Mouse (Mus musculus) cerebellum, adult 2 months (tissue): Measurements from ENCODE around the gene Zfp715. TPM values are rescaled to one million over a fixed set of nuclear protein-coding genes. Genes with fewer than 3 reads are reported as not detected.

Experiments
- DNase-seq, 2 experiments: peaks; one replicate each; pipeline ENCODE4 v3.0.0; 2021
- H3K27ac ChIP-seq: fragments of 200-500 bp; 2 replicates; pipeline ENCODE4 v1.5.1; 2012; ENCODE audit warnings: low read length, control low read depth, inconsistent platforms; ENCODE audit not compliant: insufficient read depth
- H3K27me3 ChIP-seq: fragments of 200-500 bp; 2 replicates; pipeline ENCODE4 v1.6.1; 2012; ENCODE audit warnings: inconsistent platforms, mild to moderate bottlenecking, low read length, moderate library complexity; ENCODE audit not compliant: control insufficient read depth, insufficient read depth
- H3K4me1 ChIP-seq: fragments of 200-500 bp; 2 replicates; pipeline ENCODE4 v1.6.1; 2011; ENCODE audit warnings: low read length; ENCODE audit not compliant: control insufficient read depth, insufficient read depth
- H3K4me3 ChIP-seq: fragments of 200-500 bp; replicated peaks from 2 replicates; pipeline ENCODE3; 2011; ENCODE audit warnings: mild to moderate bottlenecking, low read depth, low read length, control low read depth; ENCODE audit not compliant: insufficient read depth
- CTCF ChIP-seq: fragments of 200-500 bp; IDR thresholded peaks from 2 replicates; pipeline ENCODE4 v1.5.1; 2011; ENCODE audit warnings: low read depth, mild to moderate bottlenecking, control low read depth, low read length, moderate library complexity, borderline replicate concordance; ENCODE audit not compliant: insufficient read depth
- POLR2A ChIP-seq: fragments of 200-500 bp; IDR thresholded peaks from 2 replicates; pipeline ENCODE4 v1.6.1; 2011; ENCODE audit warnings: low read length, control low read depth, borderline replicate concordance; ENCODE audit not compliant: insufficient read depth
- WGBS: fragments of 180-500 bp; shearing (Covaris S2); methylation state at CpG from one replicate; pipeline ENCODE4 v1.1.7; 2018; 5-methylcytosine and 5-hydroxymethylcytosine counted together
- polyA plus RNA-seq: library from polyadenylated mRNA; depleted of rRNA; stranded (reverse); fragments of >200 nt; gene quantifications from 2 replicates; pipeline ENCODE4 v1.2.3, GENCODE M21; 2012

The Zfp715 gene
- polyA plus RNA-seq, 1 experiment = 17.1 TPM

GRCm38 (mm10) chr7:43346571-43346970 is 33.5 kb upstream of the Zfp715 start:
- Histone ChIP-seq H3K4me3 (no peak overlapping the region), H3K27ac (no peak overlapping the region), H3K27me3 (no peaks in the 10 kb centered on the region), H3K4me1 (no peaks in the 10 kb centered on the region)
- DNase-seq = no peak
- WGBS = 65% methylated on average over 1 of the region's 1 CpGs
- no peak for TF ChIP-seq POLR2A
- TF ChIP-seq CTCF = no peak

- no peaks in the 10 kb centered on the region for H3K4me1 ChIP-seq
- H3K27ac ChIP-seq = no peak overlapping the region
- H3K27me3 ChIP-seq = no peaks in the 10 kb centered on the region
- no peak for TF ChIP-seq CTCF
- TF ChIP-seq POLR2A = no peak
- DNase-seq = no peak
- no peak overlapping the region for H3K4me3 ChIP-seq
- WGBS = 78% methylated on average over 4 of the region's 4 CpGs
Measured at GRCm38 (mm10) chr7:43346148-43346547, 33.1 kb upstream of the Zfp715 start.

- no peak overlapping the region for H3K4me3 ChIP-seq
- DNase-seq = no peak
- WGBS = 78% methylated on average over 4 of the region's 4 CpGs
- H3K4me1 ChIP-seq = no peaks in the 10 kb centered on the region
- TF ChIP-seq POLR2A (no peak), CTCF (no peak)
- H3K27me3 ChIP-seq = no peaks in the 10 kb centered on the region
- no peak overlapping the region for H3K27ac ChIP-seq
Measured at GRCm38 (mm10) chr7:43344491-43344890, 31.4 kb upstream of the Zfp715 start.

DNA sequence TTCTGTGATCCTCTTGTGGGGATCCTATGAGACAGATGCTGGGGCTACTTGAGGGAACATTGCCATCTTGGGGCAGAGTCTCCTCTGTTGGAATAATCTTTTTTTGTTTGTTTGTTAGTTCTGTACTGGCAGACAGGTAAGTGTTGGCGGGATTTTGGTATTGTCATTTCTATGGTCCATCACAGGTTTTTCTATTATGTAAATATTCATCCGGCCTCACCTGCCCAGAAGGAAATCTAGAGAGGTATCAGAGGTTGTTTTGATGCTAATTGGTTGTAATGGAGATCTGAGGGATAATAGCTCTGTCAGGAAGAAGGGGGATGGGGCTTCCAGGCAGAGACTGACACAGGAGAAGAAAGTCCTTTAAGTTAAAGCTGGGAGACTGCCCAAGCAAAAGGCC is 30.9 kb upstream of the Zfp715 start:
- no peak for DNase-seq
- WGBS = 81% methylated on average over 2 of the region's 2 CpGs
- Histone ChIP-seq H3K4me3 (no peak overlapping the region), H3K4me1 (no peaks in the 10 kb centered on the region), H3K27me3 (no peaks in the 10 kb centered on the region), H3K27ac (no peak overlapping the region)
- TF ChIP-seq POLR2A = no peak

GRCm38 (mm10) chr7:43343191-43343590 is 30.1 kb upstream of the Zfp715 start:
- H3K27me3 ChIP-seq = no peaks in the 10 kb centered on the region
- H3K27ac ChIP-seq = no peak overlapping the region
- no peak for TF ChIP-seq CTCF
- TF ChIP-seq POLR2A = no peak
- 73% methylated on average over 5 of the region's 5 CpGs for WGBS
- no peak for DNase-seq
- no peaks in the 10 kb centered on the region for H3K4me1 ChIP-seq
- H3K4me3 ChIP-seq = no peak overlapping the region

DNA sequence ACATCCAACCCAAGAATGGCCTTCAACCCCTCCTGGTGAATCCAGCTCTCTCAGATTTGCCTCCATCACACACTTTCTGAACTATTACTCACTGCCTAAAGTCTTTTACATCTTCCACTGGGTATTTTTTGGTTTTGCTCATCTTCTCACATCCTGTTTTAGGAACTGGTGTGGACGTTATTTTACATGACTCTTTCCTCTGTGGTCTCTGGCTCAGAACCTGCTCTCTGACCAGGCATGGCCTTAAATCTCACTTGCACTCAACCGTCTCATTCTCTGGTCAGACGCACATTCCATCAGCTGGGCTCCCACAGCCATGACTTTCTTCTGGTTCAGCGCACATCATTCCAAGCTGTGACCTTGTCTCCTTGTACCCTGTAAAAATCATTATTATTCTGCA is 27.7 kb upstream of the Zfp715 start:
- H3K27ac ChIP-seq = no peak overlapping the region
- no peak overlapping the region for H3K4me3 ChIP-seq
- DNase-seq = no peak
- no peaks in the 10 kb centered on the region for H3K27me3 ChIP-seq
- TF ChIP-seq POLR2A = no peak
- no peak for TF ChIP-seq CTCF
- 66% methylated on average over 4 of the region's 4 CpGs for WGBS
- no peaks in the 10 kb centered on the region for H3K4me1 ChIP-seq

- no peak overlapping the region for H3K4me3 ChIP-seq
- H3K27me3 ChIP-seq = no peaks in the 10 kb centered on the region
- WGBS = 16% methylated on average over 2 of the region's 2 CpGs
- no peak for TF ChIP-seq CTCF
- no peak for TF ChIP-seq POLR2A
- DNase-seq = no peak
- H3K4me1 ChIP-seq = no peaks in the 10 kb centered on the region
- no peak overlapping the region for H3K27ac ChIP-seq
Measured at GRCm38 (mm10) chr7:43333899-43334298, 20.8 kb upstream of the Zfp715 start.

DNA sequence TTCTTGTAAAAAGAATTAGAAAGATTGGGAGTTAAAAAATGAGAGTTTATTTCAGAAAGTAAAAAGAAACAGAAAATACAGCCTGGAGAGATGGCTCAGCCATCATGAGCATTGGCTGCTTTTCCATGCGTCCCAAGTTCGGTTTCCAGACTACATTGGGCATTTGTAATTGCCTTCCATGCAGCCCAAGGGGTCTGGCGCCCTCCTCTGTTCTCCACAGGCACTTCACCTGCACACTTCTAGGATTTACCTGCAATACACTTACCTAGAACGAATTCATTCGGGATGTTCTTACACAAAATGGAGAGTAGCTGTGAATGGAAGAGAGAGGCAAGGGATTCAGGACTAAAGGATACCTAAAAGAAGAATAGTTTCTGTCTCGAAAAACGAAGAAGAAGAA is 20.1 kb upstream of the Zfp715 start:
- WGBS = 28% methylated on average over 5 of the region's 7 CpGs
- no peak for TF ChIP-seq POLR2A
- peak; percentile 67 for TF ChIP-seq CTCF
- no peaks in the 10 kb centered on the region for H3K27me3 ChIP-seq

More for the DNA sequence above, 20.1 kb upstream of the Zfp715 start:
- DNase-seq = peak; percentile 24 to 40
- no peak overlapping the region for H3K27ac ChIP-seq
- H3K4me1 ChIP-seq = no peaks in the 10 kb centered on the region
- H3K4me3 ChIP-seq = no peak overlapping the region
